Mouse (Mus musculus): Measurements from ENCODE around the gene Tinagl1.

The Tinagl1 gene

GRCm38 (mm10) chr4:130176156-130176720 lies 1.3 kb upstream of the Tinagl1 start:
- DNase-seq: no peak

GRCm38 (mm10) chr4:130174335-130175031 lies 439 bp downstream of the Tinagl1 start:
- no peak for DNase-seq

DNA sequence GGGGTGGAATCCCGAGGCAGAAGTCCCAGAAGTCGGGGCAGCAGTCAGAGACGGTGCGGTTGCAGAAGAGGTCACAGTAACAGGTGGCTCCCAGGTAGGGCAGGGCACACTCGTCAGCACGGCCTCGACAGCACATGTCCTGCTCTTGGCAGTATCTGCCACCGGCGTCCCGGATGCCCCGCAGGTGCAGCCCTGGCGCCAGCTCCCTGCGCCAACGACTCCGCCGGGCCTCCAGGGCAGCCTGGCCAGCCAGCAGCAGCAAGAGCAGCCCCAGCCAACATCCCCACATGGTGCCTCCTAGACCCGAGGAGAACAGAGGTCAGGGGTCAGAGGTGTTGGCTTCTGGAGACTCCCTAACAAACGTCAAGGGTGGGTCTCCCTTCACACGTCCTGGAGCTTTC lies 1.0 kb downstream of the Tinagl1 start:
- DNase-seq: no peak

- no peak for DNase-seq
Observed at GRCm38 (mm10) chr4:130173060-130173822, 1.7 kb downstream of the Tinagl1 start.

- no peak for DNase-seq
Observed at GRCm38 (mm10) chr4:130171951-130172765, 2.8 kb downstream of the Tinagl1 start.

DNA sequence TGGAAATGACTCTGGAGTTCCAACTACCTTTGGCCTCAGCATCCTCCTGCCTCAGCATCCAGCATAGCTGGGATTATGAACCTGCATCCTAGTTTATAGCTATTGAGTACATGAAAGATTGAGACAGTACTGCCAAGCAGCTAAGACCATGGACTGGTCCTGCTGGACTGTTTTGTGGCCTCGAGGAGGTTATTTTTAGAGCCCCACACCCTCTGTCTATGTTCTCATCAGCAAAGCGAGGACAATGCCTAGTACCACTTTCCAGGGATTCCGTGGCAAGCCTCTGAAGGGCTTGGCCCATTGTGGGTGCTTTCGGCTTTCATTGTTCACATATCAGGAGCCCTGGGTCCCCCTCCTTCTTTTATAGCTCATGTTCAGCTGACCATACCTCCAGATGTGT lies 4.6 kb downstream of the Tinagl1 start:
- DNase-seq: no peak

DNA sequence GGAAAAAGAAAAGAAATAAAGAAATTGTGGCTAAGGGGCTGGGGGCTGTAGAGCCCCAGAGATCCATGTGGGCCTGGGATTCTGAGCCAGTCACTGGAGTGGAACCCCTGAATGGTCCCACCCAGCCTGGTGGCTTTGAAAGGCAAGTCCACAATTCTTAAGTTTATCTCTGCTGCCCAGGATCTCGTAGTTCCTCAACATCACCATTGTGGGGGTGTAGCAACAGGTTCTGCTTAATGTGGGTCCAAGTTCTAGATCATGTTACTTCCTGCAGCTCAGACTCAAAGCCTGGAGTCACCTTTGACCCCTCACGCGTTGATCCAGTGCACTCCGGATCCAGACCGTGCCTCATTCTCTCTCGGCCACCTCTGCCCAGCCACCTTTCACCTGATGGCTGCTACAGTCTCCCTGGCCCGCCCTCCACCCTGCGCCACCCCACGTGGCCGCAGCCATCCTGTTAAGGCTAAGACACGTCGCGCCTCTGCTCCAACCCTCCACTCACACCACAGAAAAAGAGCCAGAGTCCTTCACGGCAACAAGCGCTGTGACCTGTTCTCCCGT lies 5.4 kb downstream of the Tinagl1 start:
- no peak for DNase-seq

GRCm38 (mm10) chr4:130168280-130169183 lies 6.4 kb downstream of the Tinagl1 start:
- peak; percentile 24 to 25 for DNase-seq

DNA sequence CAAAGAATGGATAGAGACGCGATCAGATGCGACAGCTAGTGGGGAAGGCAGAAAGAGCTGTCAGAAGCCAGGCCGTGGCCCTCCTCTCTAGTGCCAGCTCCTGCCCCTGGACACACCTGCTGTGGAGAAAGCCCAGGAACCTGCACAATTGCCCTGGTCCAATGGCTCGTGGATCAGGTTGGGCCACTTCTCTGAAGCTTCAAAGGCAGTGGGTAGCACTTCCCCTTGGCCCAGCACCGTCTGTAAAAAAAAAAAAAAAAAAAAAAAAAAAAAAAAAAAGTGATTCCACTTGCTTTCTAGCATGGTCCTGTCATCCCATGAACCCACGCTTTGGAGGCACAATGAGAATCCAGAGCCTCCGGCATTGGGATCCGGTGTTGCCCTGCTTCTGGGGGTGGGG lies 7.1 kb downstream of the Tinagl1 start:
- DNase-seq: no peak

GRCm38 (mm10) chr4:130167321-130167720 lies 7.6 kb downstream of the Tinagl1 start:
- no peak for DNase-seq

DNA sequence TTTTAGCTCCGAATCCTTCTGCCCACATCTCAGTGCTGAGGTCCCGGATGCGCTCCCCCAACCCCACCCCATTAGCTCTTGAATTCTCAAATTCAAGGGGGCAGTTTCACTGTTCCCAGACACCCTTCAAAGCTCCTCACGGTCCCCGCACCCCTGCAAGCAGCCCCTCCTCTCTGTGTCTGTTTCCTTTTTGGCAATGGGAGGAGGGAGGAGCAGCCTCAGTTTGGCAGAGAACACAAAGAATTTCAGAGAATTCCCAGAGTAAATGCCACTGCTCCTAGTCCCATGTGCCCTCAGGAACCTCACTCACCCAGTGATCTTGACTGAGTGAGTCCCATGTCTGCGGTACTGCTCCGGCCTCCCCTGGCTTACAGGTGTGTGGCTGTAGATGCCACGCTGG lies 8.3 kb downstream of the Tinagl1 start:
- no peak for DNase-seq

DNA sequence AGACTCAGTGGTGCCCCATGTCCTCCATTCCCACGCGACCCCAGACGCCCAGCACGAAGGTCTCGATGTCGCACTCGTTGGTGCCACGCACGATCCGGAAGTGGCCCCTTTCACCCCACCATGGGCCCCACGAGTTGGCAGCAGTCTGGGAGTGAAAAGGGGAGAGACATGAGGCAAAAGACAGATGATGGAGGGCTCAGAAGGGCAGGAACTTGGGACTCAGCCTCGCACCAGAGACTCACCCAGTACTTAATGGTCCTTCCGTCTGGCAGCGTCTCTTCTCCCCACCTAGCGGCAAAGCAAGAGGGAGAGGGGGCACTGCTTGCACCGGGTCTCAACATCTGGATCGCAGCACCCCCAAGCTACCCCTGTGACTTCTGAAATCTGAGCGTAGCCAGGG lies 8.9 kb downstream of the Tinagl1 start:
- no peak for DNase-seq

DNA sequence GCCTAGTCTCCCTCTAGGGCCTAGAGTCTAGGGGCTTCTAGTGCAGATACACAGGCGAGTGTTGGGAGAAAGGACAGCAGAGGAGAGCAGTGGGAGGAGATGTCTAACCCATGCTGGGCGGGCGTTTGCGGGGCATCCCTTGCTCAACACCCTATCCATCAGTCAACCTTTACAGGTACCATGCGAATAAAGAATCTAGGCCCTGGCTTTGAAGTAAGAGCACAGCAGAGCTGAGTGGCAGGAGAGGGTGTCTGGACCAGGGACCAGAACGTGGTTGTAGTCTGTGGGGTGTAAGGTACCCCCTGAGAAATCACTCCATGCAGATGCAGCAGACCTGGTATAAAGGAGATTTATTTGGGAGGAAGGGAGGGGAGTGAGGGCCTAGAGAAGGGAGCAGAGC lies 10.8 kb downstream of the Tinagl1 start:
- DNase-seq: no peak

GRCm38 (mm10) chr4:130163391-130163861 lies 11.5 kb downstream of the Tinagl1 start:
- DNase-seq: no peak

- DNase-seq: no peak
Observed at GRCm38 (mm10) chr4:130161349-130161748, 13.6 kb downstream of the Tinagl1 start.

GRCm38 (mm10) chr4:130156812-130157371 lies 18.0 kb downstream of the Tinagl1 start:
- no peak for DNase-seq

DNA sequence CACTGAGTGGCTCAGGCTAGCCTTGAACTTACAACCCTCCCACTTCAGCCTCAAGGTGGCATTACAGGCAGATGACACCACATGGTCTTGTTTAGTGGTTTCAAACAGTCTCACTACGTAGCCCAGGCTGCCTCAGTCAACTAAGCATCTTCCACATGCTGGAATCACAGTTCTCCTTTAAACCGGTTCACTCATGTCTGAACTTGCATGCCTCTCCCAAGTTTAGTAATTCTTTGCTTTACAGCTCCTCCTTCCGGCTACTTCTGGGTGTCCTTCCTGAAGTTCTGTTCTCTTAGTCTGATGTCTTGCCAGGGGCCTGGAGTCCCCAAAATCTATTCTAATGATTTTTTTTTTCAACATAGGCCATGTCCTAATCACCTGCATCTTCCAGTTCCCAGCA lies 20.7 kb downstream of the Tinagl1 start:
- DNase-seq: no peak

DNA sequence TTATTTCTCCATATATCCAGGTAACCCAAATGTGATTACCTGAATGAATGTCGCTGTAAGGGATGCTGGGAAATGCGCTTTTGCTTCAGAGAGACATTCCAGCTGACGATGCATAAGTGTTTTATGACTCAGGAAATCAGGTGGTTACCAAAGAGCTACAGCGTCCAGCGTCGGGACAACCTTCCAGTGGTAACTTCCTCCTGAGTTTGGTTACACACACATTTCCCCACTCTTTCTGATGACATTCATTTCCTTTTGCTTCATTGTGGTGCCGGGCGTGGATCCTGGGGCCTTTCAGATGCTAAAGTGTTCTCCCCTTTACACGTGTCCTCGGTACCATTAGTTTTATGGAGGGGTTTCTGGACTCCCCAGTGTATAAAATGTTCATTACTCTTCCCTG lies 26.5 kb downstream of the Tinagl1 start:
- no peak for DNase-seq

GRCm38 (mm10) chr4:130141786-130142185 lies 33.1 kb downstream of the Tinagl1 start:
- no peak for DNase-seq

DNA sequence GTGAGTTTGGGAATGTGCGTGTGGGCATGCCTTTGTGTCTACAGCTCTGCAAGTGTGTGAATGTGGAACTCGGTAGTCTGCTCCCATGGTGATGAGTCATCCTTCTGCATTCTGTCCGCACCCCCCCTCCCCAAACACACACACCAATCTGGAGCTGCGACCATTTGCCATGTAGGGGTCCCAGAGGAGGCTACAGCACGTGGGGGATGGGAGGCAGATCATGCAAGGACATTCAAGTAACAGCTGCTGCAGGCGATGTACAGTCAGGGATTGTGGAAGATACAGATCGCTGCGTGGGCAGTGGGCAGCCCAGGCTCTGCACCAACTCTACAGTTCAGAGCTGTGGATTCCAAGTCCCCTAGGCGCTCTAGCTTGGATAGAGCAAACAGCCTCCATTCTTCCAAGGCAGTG lies 33.9 kb downstream of the Tinagl1 start:
- no peak for DNase-seq

DNA sequence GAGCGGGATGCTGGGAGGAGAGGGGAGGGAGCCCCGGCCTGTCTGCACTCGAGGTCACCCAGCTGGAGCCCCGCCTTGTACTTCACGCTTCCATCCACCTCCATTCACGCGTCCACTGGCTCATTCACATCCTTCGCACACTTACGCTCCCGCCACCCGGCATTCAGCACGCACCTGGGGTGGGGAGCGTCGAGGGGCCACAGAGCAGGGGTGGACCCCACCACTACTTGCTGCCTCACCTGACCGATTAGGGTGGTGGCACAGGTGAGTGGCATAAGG lies 35.8 kb downstream of the Tinagl1 start, which contains the start of gene Hcrtr1:
Gene Hcrtr1, minus strand, starts transcription at position 146 of the 279 bp plus-strand sequence.
- no peak for DNase-seq
